Mouse (Mus musculus) lung, postnatal 0 days (tissue): ENCODE results near the gene Slc22a21.
"Not testable (repeated sequence)": the region's sequence is repeated elsewhere in the genome, so short reads cannot be mapped to it uniquely, and the experiment has no call there.

Source experiments
- CTCF ChIP-seq: IDR thresholded peaks from 2 replicates; pipeline ENCODE4 v1.5.1; 2016; ENCODE audit warnings: antibody characterized with exemption, mild to moderate bottlenecking
- EP300 ChIP-seq: IDR thresholded peaks from 2 replicates; pipeline ENCODE4 v1.6.1; 2016; ENCODE audit warnings: antibody characterized with exemption, mild to moderate bottlenecking, control low read depth

DNA sequence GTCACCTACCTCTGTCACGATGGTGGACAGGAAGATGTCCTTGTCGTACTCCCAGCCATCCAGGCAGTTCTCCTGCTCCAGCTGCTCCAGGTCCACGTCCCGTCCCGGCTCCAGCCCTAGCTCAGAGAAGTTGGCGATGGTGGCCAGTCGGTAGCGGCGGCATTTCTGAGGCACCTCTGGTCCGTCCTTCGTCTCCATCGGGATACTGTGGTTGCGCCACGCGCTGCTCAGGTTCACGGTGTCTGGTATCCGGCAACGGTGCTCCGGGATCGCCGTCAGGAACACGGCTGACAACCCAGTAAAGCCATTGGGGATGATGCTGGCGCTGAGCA lies 710 bp downstream of the Slc22a21 start:
- not testable (repeated sequence) for TF ChIP-seq CTCF, EP300
